Mouse (Mus musculus): Measurements from ENCODE around the gene Cfap44.

Cfap44 gene

DNA sequence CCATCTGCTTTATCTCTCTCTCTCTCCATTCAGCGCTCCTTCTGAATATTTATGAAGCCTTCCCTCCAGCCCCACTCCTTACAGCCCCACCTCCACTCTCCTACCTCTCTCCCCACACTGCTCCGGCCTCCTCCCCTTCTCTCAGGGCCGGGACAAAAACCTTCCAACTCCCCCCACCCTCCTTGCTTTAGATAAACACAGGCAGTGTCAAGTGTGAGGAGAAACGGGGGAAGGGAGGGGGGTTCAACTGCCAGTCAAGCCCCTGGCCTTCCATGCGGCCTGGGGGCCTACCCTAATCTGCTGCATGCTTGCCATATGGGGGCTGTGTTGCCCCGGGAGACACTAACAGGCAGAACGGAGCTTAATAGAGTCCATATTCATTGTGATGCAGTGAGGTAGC, 136.2 kb downstream of the Cfap44 start:
- DNase-seq (ENCODE audit: low spot score in 2 of 2): no peak

- DNase-seq (ENCODE audit: low spot score in 2 of 2): no peak
Measured at GRCm38 (mm10) chr16:44531239-44531797, 136.7 kb downstream of the Cfap44 start.
